Mouse (Mus musculus): ENCODE measurements at regions not wholly inside any gene's neighbourhood (a gene's known extent, or its start where the extent isn't known, plus 50 kb on each side); places are given as distances from the start of the nearest gene placed in this dataset.

GRCm38 (mm10) chr4:95395746-95396145 is 161.6 kb upstream of the Fggy start:
- WGBS (ENCODE audit: insufficient replicate concordance) = 55% methylated on average over 3 of the region's 3 CpGs

GRCm38 (mm10) chr4:95398301-95398700 is 159.0 kb upstream of the Fggy start:
- Histone ChIP-seq H3K36me3 (ENCODE audit: control insufficient read depth, insufficient read depth, low read length) (no peaks in the 10 kb centered on the region), H3K9ac (ENCODE audit: low read depth, low read length) (no peak overlapping the region), H3K27me3 (ENCODE audit: control insufficient read depth, insufficient read depth, low read length) (no peaks in the 10 kb centered on the region), H3K9me3 (replicated peaks; ENCODE audit: control insufficient read depth, low read length) (no peaks in the 10 kb centered on the region), H3K4me2 (no peak overlapping the region), H3K4me3 (ENCODE audit: low read depth, low read length) (no peak overlapping the region), H3K4me1 (ENCODE audit: control insufficient read depth, insufficient read depth, low read length) (no peaks in the 10 kb centered on the region), H3K27ac (ENCODE audit: low read depth, low read length) (no peak overlapping the region)
- ATAC-seq (replicated peaks; ENCODE audit: insufficient number of reproducible peaks, low FRiP score, low TSS enrichment) = no peak

More at GRCm38 (mm10) chr4:95395746-95396145, 161.6 kb upstream of the Fggy start:
- Histone ChIP-seq H3K4me2 (no peak overlapping the region), H3K4me3 (ENCODE audit: low read depth, low read length) (no peak overlapping the region), H3K9ac (ENCODE audit: low read depth, low read length) (no peak overlapping the region), H3K9me3 (replicated peaks; ENCODE audit: control insufficient read depth, low read length) (no peaks in the 10 kb centered on the region), H3K27ac (ENCODE audit: low read depth, low read length) (no peak overlapping the region), H3K36me3 (ENCODE audit: control insufficient read depth, insufficient read depth, low read length) (no peaks in the 10 kb centered on the region), H3K4me1 (ENCODE audit: control insufficient read depth, insufficient read depth, low read length) (no peaks in the 10 kb centered on the region), H3K27me3 (ENCODE audit: control insufficient read depth, insufficient read depth, low read length) (no peaks in the 10 kb centered on the region)
- ATAC-seq (replicated peaks; ENCODE audit: insufficient number of reproducible peaks, low FRiP score, low TSS enrichment) = no peak

GRCm38 (mm10) chr4:95402273-95402672 is 155.0 kb upstream of the Fggy start:
- Histone ChIP-seq H3K36me3 (ENCODE audit: control insufficient read depth, insufficient read depth, low read length) (no peaks in the 10 kb centered on the region), H3K27me3 (ENCODE audit: control insufficient read depth, insufficient read depth, low read length) (no peaks in the 10 kb centered on the region), H3K9ac (ENCODE audit: low read depth, low read length) (no peak overlapping the region), H3K27ac (ENCODE audit: low read depth, low read length) (no peak overlapping the region), H3K4me1 (ENCODE audit: control insufficient read depth, insufficient read depth, low read length) (no peaks in the 10 kb centered on the region), H3K9me3 (replicated peaks; ENCODE audit: control insufficient read depth, low read length) (no peaks in the 10 kb centered on the region), H3K4me2 (no peak overlapping the region), H3K4me3 (ENCODE audit: low read depth, low read length) (no peak overlapping the region)
- no peak for ATAC-seq (replicated peaks; ENCODE audit: insufficient number of reproducible peaks, low FRiP score, low TSS enrichment)
- 69% methylated on average over 6 of the region's 6 CpGs for WGBS (ENCODE audit: insufficient replicate concordance)

- Histone ChIP-seq H3K4me2 (no peak overlapping the region), H3K27ac (ENCODE audit: low read depth, low read length) (no peak overlapping the region), H3K4me1 (ENCODE audit: control insufficient read depth, insufficient read depth, low read length) (no peaks in the 10 kb centered on the region), H3K9me3 (replicated peaks; ENCODE audit: control insufficient read depth, low read length) (no peaks in the 10 kb centered on the region), H3K27me3 (ENCODE audit: control insufficient read depth, insufficient read depth, low read length) (no peaks in the 10 kb centered on the region), H3K9ac (ENCODE audit: low read depth, low read length) (no peak overlapping the region), H3K36me3 (ENCODE audit: control insufficient read depth, insufficient read depth, low read length) (no peaks in the 10 kb centered on the region), H3K4me3 (ENCODE audit: low read depth, low read length) (no peak overlapping the region)
- no peak for ATAC-seq (replicated peaks; ENCODE audit: insufficient number of reproducible peaks, low FRiP score, low TSS enrichment)
- 35% methylated on average over 2 of the region's 2 CpGs for WGBS (ENCODE audit: insufficient replicate concordance)
These were observed 140.2 kb upstream of the Fggy start for GRCm38 (mm10) chr4:95417075-95417474.

- Histone ChIP-seq H3K36me3 (ENCODE audit: control insufficient read depth, insufficient read depth, low read length) (no peaks in the 10 kb centered on the region), H3K9ac (ENCODE audit: low read depth, low read length) (no peak overlapping the region), H3K4me1 (ENCODE audit: control insufficient read depth, insufficient read depth, low read length) (no peaks in the 10 kb centered on the region), H3K27me3 (ENCODE audit: control insufficient read depth, insufficient read depth, low read length) (no peaks in the 10 kb centered on the region), H3K4me2 (no peak overlapping the region), H3K27ac (ENCODE audit: low read depth, low read length) (no peak overlapping the region), H3K9me3 (replicated peaks; ENCODE audit: control insufficient read depth, low read length) (0 out of 2 replicates have a peak, but pooled peaks cover 2% of the 10 kb centered on the region), H3K4me3 (ENCODE audit: low read depth, low read length) (no peak overlapping the region)
- 17% methylated on average over 1 of the region's 1 CpGs for WGBS (ENCODE audit: insufficient replicate concordance)
- no peak for ATAC-seq (replicated peaks; ENCODE audit: insufficient number of reproducible peaks, low FRiP score, low TSS enrichment)
These were observed 130.7 kb upstream of the Fggy start for GRCm38 (mm10) chr4:95426563-95426962.

- H3K27ac ChIP-seq (ENCODE audit: low read depth, low read length) = no peak overlapping the region
- no peak overlapping the region for H3K4me3 ChIP-seq (ENCODE audit: low read depth, low read length)
- H3K36me3 ChIP-seq (ENCODE audit: control insufficient read depth, insufficient read depth, low read length) = no peaks in the 10 kb centered on the region
- no peak for ATAC-seq (replicated peaks; ENCODE audit: insufficient number of reproducible peaks, low FRiP score, low TSS enrichment)
- H3K27me3 ChIP-seq (ENCODE audit: control insufficient read depth, insufficient read depth, low read length) = no peaks in the 10 kb centered on the region
- no peaks in the 10 kb centered on the region for H3K4me1 ChIP-seq (ENCODE audit: control insufficient read depth, insufficient read depth, low read length)
- no peak overlapping the region for H3K4me2 ChIP-seq
- 6% methylated on average over 4 of the region's 4 CpGs for WGBS (ENCODE audit: insufficient replicate concordance)
- no peak overlapping the region for H3K9ac ChIP-seq (ENCODE audit: low read depth, low read length)
- H3K9me3 ChIP-seq (replicated peaks; ENCODE audit: control insufficient read depth, low read length) = 0 out of 2 replicates have a peak, but pooled peaks cover 2% of the 10 kb centered on the region
These were observed 122.8 kb upstream of the Fggy start for GRCm38 (mm10) chr4:95434543-95434942.

GRCm38 (mm10) chr4:95435080-95435479 is 122.2 kb upstream of the Fggy start:
- WGBS (ENCODE audit: insufficient replicate concordance) = 40% methylated on average over 4 of the region's 4 CpGs
- Histone ChIP-seq H3K27me3 (ENCODE audit: control insufficient read depth, insufficient read depth, low read length) (no peaks in the 10 kb centered on the region), H3K36me3 (ENCODE audit: control insufficient read depth, insufficient read depth, low read length) (no peaks in the 10 kb centered on the region), H3K9ac (ENCODE audit: low read depth, low read length) (no peak overlapping the region), H3K4me2 (no peak overlapping the region), H3K27ac (ENCODE audit: low read depth, low read length) (no peak overlapping the region), H3K4me3 (ENCODE audit: low read depth, low read length) (no peak overlapping the region), H3K4me1 (ENCODE audit: control insufficient read depth, insufficient read depth, low read length) (no peaks in the 10 kb centered on the region), H3K9me3 (replicated peaks; ENCODE audit: control insufficient read depth, low read length) (0 out of 2 replicates have a peak, but pooled peaks cover 2% of the 10 kb centered on the region)
- ATAC-seq (replicated peaks; ENCODE audit: insufficient number of reproducible peaks, low FRiP score, low TSS enrichment) = no peak

- no peak for ATAC-seq (replicated peaks; ENCODE audit: insufficient number of reproducible peaks, low FRiP score, low TSS enrichment)
- H3K4me3 ChIP-seq (ENCODE audit: low read depth, low read length) = no peak overlapping the region
- H3K27ac ChIP-seq (ENCODE audit: low read depth, low read length) = no peak overlapping the region
- H3K4me1 ChIP-seq (ENCODE audit: control insufficient read depth, insufficient read depth, low read length) = no peaks in the 10 kb centered on the region
- no peak overlapping the region for H3K9ac ChIP-seq (ENCODE audit: low read depth, low read length)
- whole genome bisulfite sequencing (ENCODE audit: insufficient replicate concordance) = 31% methylated on average over 1 of the region's 1 CpGs
- no peaks in the 10 kb centered on the region for H3K9me3 ChIP-seq (replicated peaks; ENCODE audit: control insufficient read depth, low read length)
- no peaks in the 10 kb centered on the region for H3K36me3 ChIP-seq (ENCODE audit: control insufficient read depth, insufficient read depth, low read length)
- H3K27me3 ChIP-seq (ENCODE audit: control insufficient read depth, insufficient read depth, low read length) = no peaks in the 10 kb centered on the region
- H3K4me2 ChIP-seq = no peak overlapping the region
These were observed 117.5 kb upstream of the Fggy start for GRCm38 (mm10) chr4:95439834-95440233.

GRCm38 (mm10) chr4:95443854-95444811 is 113.2 kb upstream of the Fggy start:
- 65% methylated on average over 12 of the region's 12 CpGs for WGBS (ENCODE audit: insufficient replicate concordance)
- ATAC-seq (replicated peaks; ENCODE audit: insufficient number of reproducible peaks, low FRiP score, low TSS enrichment) = no peak
- Histone ChIP-seq H3K4me1 (ENCODE audit: control insufficient read depth, insufficient read depth, low read length) (no peaks in the 10 kb centered on the region), H3K27ac (ENCODE audit: low read depth, low read length) (no peak overlapping the region), H3K27me3 (ENCODE audit: control insufficient read depth, insufficient read depth, low read length) (no peaks in the 10 kb centered on the region), H3K9me3 (replicated peaks; ENCODE audit: control insufficient read depth, low read length) (no peaks in the 10 kb centered on the region), H3K4me3 (ENCODE audit: low read depth, low read length) (no peak overlapping the region), H3K9ac (ENCODE audit: low read depth, low read length) (no peak overlapping the region), H3K36me3 (ENCODE audit: control insufficient read depth, insufficient read depth, low read length) (no peaks in the 10 kb centered on the region), H3K4me2 (no peak overlapping the region)
